Mouse (Mus musculus): Measurements from ENCODE around the gene Trappc3l.

Gene Trappc3l

DNA sequence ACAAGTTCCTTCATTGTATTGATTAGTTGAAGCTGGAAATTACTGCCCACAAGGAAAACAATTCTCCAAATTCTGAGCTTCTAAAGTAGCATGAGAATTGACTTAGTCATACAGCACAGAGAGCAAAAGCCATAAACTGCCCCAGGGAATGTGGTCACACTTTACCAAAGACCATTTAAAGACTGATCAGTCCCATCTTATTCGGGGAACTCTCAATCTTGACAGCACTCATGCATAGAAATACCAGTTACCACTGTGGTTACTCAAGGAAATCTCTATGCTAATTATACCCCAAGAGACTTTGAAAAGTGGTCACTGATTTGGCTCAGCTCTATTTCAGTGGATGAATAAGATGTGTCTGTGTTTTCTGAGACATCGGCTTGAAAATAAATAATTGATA, 57.8 kb downstream of the Trappc3l start:
- peak; percentile 48 for DNase-seq (ENCODE audit: inconsistent ontology term)

GRCm38 (mm10) chr10:34095964-34096363, 58.6 kb downstream of the Trappc3l start:
- peak; percentile 9 for DNase-seq (ENCODE audit: inconsistent ontology term)

GRCm38 (mm10) chr10:34096418-34096883, 59.1 kb downstream of the Trappc3l start, which contains the start of gene Calhm5:
Calhm5 (minus strand) TSS chr10:34096519.
- peak; percentile 69 for DNase-seq (ENCODE audit: inconsistent ontology term)

GRCm38 (mm10) chr10:34110863-34111465, 73.6 kb downstream of the Trappc3l start:
- DNase-seq (ENCODE audit: inconsistent ontology term) = no peak

DNA sequence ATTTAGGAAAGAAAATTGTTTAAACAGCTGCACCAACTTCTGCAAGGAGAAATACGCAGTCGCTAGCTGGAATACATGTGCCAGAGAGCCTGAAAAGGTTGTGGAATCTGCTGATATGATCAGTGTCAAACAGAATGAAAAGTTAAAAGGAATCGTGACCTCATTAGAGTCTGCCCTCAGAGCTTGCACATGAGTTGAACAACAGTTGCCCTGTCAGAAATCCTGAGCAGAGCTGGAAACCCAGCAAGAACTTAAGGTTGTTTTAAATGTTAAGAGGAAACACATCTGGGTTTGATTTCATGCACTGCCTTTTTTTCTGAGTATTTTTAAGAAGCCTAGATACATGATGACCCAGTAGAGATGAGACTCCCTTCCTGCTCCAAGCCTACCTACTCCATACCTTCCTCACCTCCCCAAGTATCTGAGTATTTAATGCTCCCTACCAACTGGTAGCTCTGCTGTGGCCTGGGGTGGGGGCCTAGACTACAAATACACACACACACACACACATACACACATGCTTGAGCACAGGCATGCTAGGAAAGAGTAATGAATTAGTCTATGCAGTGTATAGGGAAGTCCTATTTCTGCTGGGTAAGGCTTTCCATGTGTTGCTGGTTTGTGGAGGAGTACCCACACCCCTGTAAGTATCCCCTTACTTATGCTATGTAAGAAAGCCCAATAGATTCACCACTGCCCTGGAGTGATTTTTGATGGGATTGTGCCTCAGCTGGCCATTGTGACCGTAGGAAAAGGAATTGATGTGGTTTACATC, 74.8 kb downstream of the Trappc3l start:
- no peak for DNase-seq (ENCODE audit: inconsistent ontology term)

DNA sequence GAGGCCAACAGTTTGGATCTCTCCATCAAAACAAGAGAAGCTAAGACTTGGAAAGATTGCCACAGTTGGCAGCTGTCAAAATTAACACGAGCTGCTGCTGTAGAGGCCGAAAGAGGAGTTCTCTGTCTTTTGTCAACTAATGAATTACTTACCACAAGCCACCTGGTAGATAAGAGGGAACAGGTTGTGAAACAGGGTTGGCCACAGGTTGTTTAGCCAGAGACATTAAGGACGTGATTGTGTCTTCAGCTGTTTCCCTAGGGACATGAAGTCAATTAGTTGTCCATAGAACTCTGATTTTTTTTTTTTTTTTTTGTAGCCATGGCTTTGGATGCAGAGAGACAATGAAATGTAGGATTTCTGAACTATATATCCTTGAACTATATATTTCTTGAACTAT, 79.7 kb downstream of the Trappc3l start:
- no peak for DNase-seq (ENCODE audit: inconsistent ontology term)

DNA sequence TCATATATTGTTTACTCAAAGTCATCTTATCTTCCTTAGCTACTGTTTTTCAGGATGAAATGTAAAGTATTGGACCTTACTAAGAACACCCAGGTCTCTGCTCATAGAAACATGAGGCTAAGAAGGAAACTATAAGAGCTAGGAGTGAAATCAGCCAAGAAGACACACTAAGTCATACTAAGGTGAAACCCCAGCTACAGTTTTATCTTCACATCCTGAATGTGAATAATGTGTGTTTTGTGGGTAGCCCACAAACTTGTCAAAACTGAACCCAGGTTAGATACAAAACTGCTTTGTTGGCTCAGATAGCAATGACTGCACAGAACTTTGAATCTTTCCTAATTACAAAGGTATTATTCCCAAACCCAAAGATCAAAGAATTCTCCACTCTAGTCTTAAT, 80.4 kb downstream of the Trappc3l start:
- DNase-seq (ENCODE audit: inconsistent ontology term) = no peak

GRCm38 (mm10) chr10:34118421-34118820, 81.0 kb downstream of the Trappc3l start:
- no peak for DNase-seq (ENCODE audit: inconsistent ontology term)

DNA sequence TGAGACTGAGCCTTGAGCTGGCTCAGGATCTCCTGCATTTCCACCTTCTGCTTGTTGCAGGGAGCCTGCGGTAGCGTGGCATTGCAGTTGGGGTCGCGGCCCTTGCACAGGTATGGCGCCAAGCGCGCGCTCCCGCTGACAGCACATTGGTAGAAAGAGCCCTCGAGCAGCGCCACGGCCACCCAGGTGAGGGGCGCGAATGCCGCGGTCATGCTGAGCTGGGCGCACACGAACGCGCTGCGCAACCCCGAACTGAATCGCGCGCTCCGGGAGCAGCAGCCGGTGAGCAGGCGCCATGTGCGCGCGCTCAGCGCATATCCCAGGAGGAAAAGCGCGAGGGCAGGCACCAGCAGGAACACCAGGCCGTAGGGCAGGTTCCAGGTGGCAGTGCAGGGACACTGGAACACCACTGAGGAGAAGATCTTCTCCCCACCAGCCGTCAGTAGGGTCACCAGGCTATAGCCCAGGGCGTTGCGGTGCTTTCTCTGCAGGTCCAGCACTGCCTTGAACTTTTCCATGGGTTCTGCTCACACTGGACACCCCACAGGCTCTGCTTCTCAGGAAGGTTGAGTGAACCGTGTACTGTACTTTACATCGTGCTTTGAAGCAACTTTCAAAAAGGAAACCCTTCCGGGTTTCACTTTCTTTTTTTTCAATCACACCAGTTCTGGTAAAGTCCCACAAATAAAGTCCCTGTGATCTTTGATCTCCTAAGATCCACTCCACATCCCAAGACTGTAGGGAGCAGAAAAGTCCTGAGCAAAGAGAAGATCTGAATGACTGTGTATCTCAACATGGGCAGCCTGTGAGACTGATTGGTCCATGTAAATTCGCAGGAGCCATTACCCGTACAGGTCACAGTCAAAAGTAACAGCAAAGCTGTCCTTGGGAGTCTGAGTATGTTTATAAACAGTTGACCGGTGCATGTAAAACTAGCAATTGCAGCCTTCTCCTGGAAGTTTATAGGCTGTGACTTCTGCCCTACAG, 90.3 kb downstream of the Trappc3l start, which contains the start of gene Calhm6:
Gene Calhm6, minus strand, starts transcription at position 593 of the 987 bp plus-strand sequence.
- peak; percentile 20 for DNase-seq (ENCODE audit: inconsistent ontology term)

DNA sequence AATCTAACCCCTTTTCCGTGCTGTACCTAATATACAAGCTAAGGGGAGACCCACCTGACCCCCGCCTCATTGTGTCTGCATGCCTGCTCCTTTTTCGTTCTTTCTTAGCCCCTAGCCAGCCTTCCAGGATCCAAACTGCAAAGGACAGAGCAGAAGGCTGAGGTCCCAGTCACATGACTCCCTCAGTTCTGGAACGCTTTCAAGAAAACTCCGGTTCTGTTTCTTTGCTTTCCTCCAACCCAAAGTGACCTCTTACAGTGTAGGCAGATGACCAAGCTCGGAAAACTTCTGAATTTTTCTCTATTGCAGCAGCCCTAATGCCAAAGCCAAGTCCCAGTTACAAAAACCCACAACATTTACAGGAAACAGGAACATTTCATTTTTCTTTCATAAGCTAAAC, 91.0 kb downstream of the Trappc3l start:
- DNase-seq (ENCODE audit: inconsistent ontology term) = no peak

GRCm38 (mm10) chr10:34131356-34131755, 94.0 kb downstream of the Trappc3l start:
- DNase-seq (ENCODE audit: inconsistent ontology term) = no peak

- no peak for DNase-seq (ENCODE audit: inconsistent ontology term)
Measured at GRCm38 (mm10) chr10:34136432-34136831, 99.0 kb downstream of the Trappc3l start.

- DNase-seq (ENCODE audit: inconsistent ontology term) = no peak
Measured at GRCm38 (mm10) chr10:34138027-34138426, 100.6 kb downstream of the Trappc3l start.

DNA sequence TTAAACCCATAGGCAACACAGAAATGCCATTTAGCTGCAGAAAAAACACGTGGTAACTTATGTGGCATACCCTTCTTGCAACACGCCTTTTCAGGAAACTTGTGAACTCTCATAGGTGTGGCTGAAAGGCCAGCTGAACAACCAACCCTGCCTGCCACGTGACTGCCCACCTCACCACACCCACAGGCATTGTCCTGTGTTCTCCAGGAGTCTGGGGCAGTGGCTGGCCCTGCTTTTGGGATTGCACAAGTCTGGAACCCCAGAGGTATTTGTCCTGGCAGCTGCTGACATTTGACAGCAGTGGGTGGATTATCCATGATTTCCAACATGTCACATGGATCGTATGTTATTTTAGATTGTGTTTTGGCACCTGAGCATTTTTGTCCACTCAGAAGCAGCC, 102.4 kb downstream of the Trappc3l start:
- DNase-seq (ENCODE audit: inconsistent ontology term) = no peak

GRCm38 (mm10) chr10:34141693-34142092, 104.3 kb downstream of the Trappc3l start:
- no peak for DNase-seq (ENCODE audit: inconsistent ontology term)

GRCm38 (mm10) chr10:34149772-34150171, 112.4 kb downstream of the Trappc3l start:
- DNase-seq (ENCODE audit: inconsistent ontology term) = peak; percentile 81

- no peak for DNase-seq (ENCODE audit: inconsistent ontology term)
Measured at GRCm38 (mm10) chr10:34150454-34150853, 113.1 kb downstream of the Trappc3l start.

DNA sequence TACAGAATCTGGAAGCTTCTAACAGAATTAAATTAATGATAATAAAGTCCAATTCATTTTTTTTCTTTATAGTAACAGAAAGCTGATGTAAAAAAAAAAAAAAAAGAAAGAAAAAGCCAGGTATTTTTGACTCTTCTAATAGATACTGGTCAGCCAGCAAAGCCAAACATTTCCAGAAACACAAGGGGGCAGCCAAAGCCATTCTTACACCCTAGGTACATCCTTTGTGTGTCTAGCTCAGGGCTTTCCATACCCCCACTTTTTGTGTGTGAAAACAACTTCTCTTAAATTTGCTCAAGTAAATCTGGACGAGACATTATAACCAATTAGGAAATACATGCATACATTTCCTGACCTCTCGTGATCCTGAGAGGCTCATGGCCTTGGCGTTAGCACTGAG, 114.4 kb downstream of the Trappc3l start:
- DNase-seq (ENCODE audit: inconsistent ontology term) = no peak

- DNase-seq (ENCODE audit: inconsistent ontology term) = no peak
Measured at GRCm38 (mm10) chr10:34155796-34156554, 118.6 kb downstream of the Trappc3l start.
